9 mouse cellular contexts compared by ENCODE assay signal in the genomic region with DNA sequence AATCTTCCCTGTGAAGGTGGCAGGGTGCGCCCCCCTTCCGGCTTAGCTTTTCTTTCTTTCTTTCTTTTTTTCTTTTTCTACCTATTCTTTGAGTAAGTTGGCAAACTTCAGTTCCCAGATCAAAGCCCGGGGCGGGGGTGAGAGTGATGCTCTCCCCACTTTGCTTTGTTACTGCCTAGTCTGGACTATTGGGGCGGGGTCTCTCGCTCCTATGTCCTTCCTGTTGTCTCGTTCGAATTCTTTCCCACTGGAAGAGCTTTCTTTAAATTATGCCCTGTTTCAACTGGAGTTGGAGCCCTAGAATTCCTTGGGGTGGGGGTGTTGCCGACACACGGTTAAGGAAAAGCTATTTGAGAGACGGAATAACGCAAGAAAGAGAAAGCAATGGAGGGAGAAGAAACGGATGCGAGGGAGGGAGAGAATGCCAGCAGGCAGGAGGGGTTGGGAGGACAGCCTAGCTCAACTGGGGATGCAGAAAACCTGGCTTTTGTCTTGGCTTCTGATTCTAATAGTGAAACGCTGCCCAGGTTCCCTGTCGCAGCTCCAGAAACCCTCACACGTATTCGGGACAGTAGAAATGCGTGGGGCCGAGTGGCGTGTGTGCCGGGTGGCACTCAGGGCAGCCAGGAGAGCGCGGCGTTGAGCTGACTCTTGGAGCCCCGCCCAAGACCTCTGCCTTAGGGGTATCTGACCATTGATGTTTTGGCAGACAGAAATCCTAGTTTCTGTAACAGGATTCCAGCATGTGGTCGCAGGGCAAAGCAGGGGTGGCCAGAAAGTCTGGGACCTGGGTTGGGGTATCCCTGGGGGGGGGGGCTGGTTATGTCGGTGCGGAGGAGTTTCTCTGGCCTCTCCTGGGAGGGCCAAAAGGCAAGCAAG. TPM values are rescaled to one million over a fixed set of nuclear protein-coding genes. Genes with fewer than 3 reads are reported as not detected.
DNase-seq lines count a peak whose midpoint lies in the region; ATAC-seq and TF ChIP-seq lines count a peak whose summit lies in the region.
"Had no signal": no experiment of that assay in that cellular context is flagged by ENCODE, and none has a peak within 500 bp of the region (broad histone marks: within the 10 kb centered on the region; RNA-seq: fewer than 3 reads in every experiment).

No protein-coding gene starts in this region.

- no peaks in the 10 kb centered on the region for H3K36me3 ChIP-seq in heart, embryonic 16.5 days (ENCODE audit: control insufficient read depth, insufficient read depth)
- H3K36me3 ChIP-seq in forebrain, postnatal 0 days (ENCODE audit: insufficient read depth) = no peaks in the 10 kb centered on the region
- no peaks in the 10 kb centered on the region for H3K36me3 ChIP-seq in midbrain, embryonic 14.5 days (ENCODE audit: control insufficient read depth, insufficient read depth, low read length)
- H3K36me3 ChIP-seq: G1E had no signal

- H3K9ac ChIP-seq in heart, embryonic 16.5 days (ENCODE audit: low read length) = no peak overlapping the region
- H3K9ac ChIP-seq in forebrain, postnatal 0 days = peak overlapping the region; percentile 56
- peak overlapping the region; percentile 75 for H3K9ac ChIP-seq in midbrain, embryonic 14.5 days (replicated peaks; ENCODE audit: low read length)

- intact Hi-C loops in heart, postnatal 14 days (cut with DNase I) = no loop called here

- WGBS in heart, embryonic 16.5 days = 2% methylated on average over 29 of the region's 29 CpGs
- 1% methylated on average over 29 of the region's 29 CpGs for WGBS in forebrain, postnatal 0 days
- WGBS in midbrain, embryonic 14.5 days = under 1% methylated on average over 29 of the region's 29 CpGs

- no peak for DNase-seq in heart, postnatal 14 days
- peak; percentile 60 for DNase-seq in forebrain, postnatal 0 days
- peak; percentile 70 for DNase-seq in midbrain, embryonic 14.5 days
- DNase-seq in Muller cell, postnatal 12 days (ENCODE audit: inconsistent ontology term) = no peak
- DNase-seq in urinary bladder, postnatal 25 days (ENCODE audit: low spot score) = no peak
- DNase-seq in adrenal gland, postnatal 14 days = no peak

- 0 out of 2 replicates have a peak, but pooled peaks have one; percentile 19 for TF ChIP-seq POLR2A in cortical plate, adult 2 months (IDR thresholded peaks at IDR 0.05; ENCODE audit: extremely low read depth, insufficient read depth, low read length)

- peaks cover 74% of the 10 kb centered on the region for H3K27me3 ChIP-seq in heart, embryonic 16.5 days (ENCODE audit: control insufficient read depth, insufficient read depth, low read length)
- H3K27me3 ChIP-seq in forebrain, postnatal 0 days (ENCODE audit: insufficient read depth, low read length) = peaks cover 41% of the 10 kb centered on the region
- H3K27me3 ChIP-seq in midbrain, embryonic 14.5 days (ENCODE audit: control insufficient read depth, insufficient read depth, low read length) = peaks cover 22% of the 10 kb centered on the region

- ATAC-seq in heart, embryonic 16.5 days (replicated peaks; ENCODE audit: extremely low read depth, insufficient read depth, low FRiP score) = no peak
- no peak for ATAC-seq in forebrain, postnatal 0 days
- ATAC-seq in midbrain, embryonic 14.5 days (ENCODE audit: low FRiP score, low TSS enrichment) = 0 out of 2 replicates have a peak, but pooled peaks have one; percentile 36

- peak overlapping the region; percentile 36 for H3K4me2 ChIP-seq in heart, embryonic 16.5 days (ENCODE audit: low read depth, low read length)
- H3K4me2 ChIP-seq in forebrain, postnatal 0 days (ENCODE audit: low read depth) = peak overlapping the region; percentile 71
- H3K4me2 ChIP-seq in midbrain, embryonic 14.5 days (ENCODE audit: low read length) = peak overlapping the region; percentile 76

- no peak overlapping the region for H3K27ac ChIP-seq in heart, embryonic 16.5 days (ENCODE audit: low read length)
- no peak overlapping the region for H3K27ac ChIP-seq in cortical plate, adult 2 months (ENCODE audit: insufficient read depth, low read length)
- H3K27ac ChIP-seq in forebrain, postnatal 0 days (ENCODE audit: low read depth, low read length) = peak overlapping the region; percentile 62
- peak overlapping the region; percentile 87 for H3K27ac ChIP-seq in midbrain, embryonic 14.5 days (replicated peaks; ENCODE audit: low read depth, low read length)

- peaks cover 7% of the 10 kb centered on the region for H3K4me1 ChIP-seq in heart, embryonic 16.5 days (ENCODE audit: control insufficient read depth, insufficient read depth, low read length)
- no peaks in the 10 kb centered on the region; the same call in 1 of the 2 replicates for H3K4me1 ChIP-seq in cortical plate, adult 2 months (ENCODE audit: control insufficient read depth, insufficient read depth, low read length)
- peaks cover 15% of the 10 kb centered on the region; the same call in 1 of the 2 replicates for H3K4me1 ChIP-seq in forebrain, postnatal 0 days (ENCODE audit: insufficient read depth)
- H3K4me1 ChIP-seq in midbrain, embryonic 14.5 days (ENCODE audit: control insufficient read depth, insufficient read depth, low read length) = peaks cover 27% of the 10 kb centered on the region

- peak overlapping the region; percentile 11; the same call in 1 of the 2 replicates for H3K4me3 ChIP-seq in heart, embryonic 16.5 days (ENCODE audit: low read length)
- peak overlapping the region; percentile 38 for H3K4me3 ChIP-seq in cortical plate, adult 2 months (ENCODE audit: insufficient read depth, low read length)
- peak overlapping the region; percentile 42 for H3K4me3 ChIP-seq in forebrain, postnatal 0 days (ENCODE audit: low read depth, low read length)
- H3K4me3 ChIP-seq in midbrain, embryonic 14.5 days (replicated peaks; ENCODE audit: low read depth, low read length) = peak overlapping the region; percentile 46

- H3K9me3 ChIP-seq in heart, embryonic 16.5 days (replicated peaks; ENCODE audit: control insufficient read depth, low read length) = no peaks in the 10 kb centered on the region
- no peaks in the 10 kb centered on the region for H3K9me3 ChIP-seq in forebrain, postnatal 0 days (ENCODE audit: low read length)
- no peaks in the 10 kb centered on the region for H3K9me3 ChIP-seq in midbrain, embryonic 14.5 days (ENCODE audit: control insufficient read depth, low read length)

- no peak for TF ChIP-seq CTCF in cortical plate, adult 2 months (IDR thresholded peaks at IDR 0.05; ENCODE audit: extremely low read depth, insufficient read depth, low read length)
- no peak for TF ChIP-seq CTCF in forebrain, postnatal 0 days (IDR thresholded peaks at IDR 0.05; ENCODE audit: low read depth)

RNA-seq across cellular contexts. Expression of a gene that starts 1.8 kb away (rescaled TPM):
- polyA plus RNA-seq in heart, embryonic 16.5 days (2015; fragmentation: Nextera tagmentation; extraction: Ambion mirVana) = 0.05 TPM in 1 of 2 replicates, not detected in the other
- total RNA-seq in heart, postnatal 14 days (2021) = not detected
- 15.7 and 17.5 TPM in 2 replicates for polyA plus RNA-seq in cortical plate, adult 2 months (2012; rRNA removed)
- total RNA-seq in forebrain, postnatal 0 days (2014; rRNA removed) = 16.7 and 31.7 TPM in 2 replicates
- polyA plus RNA-seq in forebrain, postnatal 0 days (2015; fragmentation: Nextera tagmentation; extraction: Ambion mirVana) = 11.9 and 15.2 TPM in 2 replicates
- polyA plus RNA-seq in midbrain, embryonic 14.5 days (2014; fragmentation: Nextera tagmentation; extraction: Ambion mirVana) = 21.8 and 23.9 TPM in 2 replicates
- total RNA-seq in adrenal gland, postnatal 14 days (2021) = not detected in 2 replicates
- total RNA-seq: G1E had no signal
- polyA plus RNA-seq: G1E had no signal

Comparison
In these comparisons a context has a peak if more than half of its experiments do, and no peak if none do; other contexts are left out.
1. H3K27ac ChIP-seq: peak in forebrain, postnatal 0 days (single experiment) and midbrain, embryonic 14.5 days (single experiment); none in heart, embryonic 16.5 days (single experiment) and cortical plate, adult 2 months (single experiment).
2. DNase-seq: peak in forebrain, postnatal 0 days (single experiment) and midbrain, embryonic 14.5 days (single experiment); none in heart, postnatal 14 days (0 of 2), Muller cell, postnatal 12 days (single experiment), urinary bladder, postnatal 25 days (single experiment) and adrenal gland, postnatal 14 days (single experiment).
3. RNA of a gene that starts 1.8 kb away (polyA plus RNA-seq): 21.8 to 23.9 TPM in midbrain, embryonic 14.5 days, 15.7 to 17.5 TPM in cortical plate, adult 2 months and 11.9 to 15.2 TPM in forebrain, postnatal 0 days; 0.05 TPM in heart, embryonic 16.5 days; every median in the first group is over 10 times any median in the second.
4. Peak in every context shown above with its lines, with median percentiles within 50 percentile points of each other: H3K4me2 ChIP-seq and H3K4me3 ChIP-seq.